Mouse (Mus musculus) C2C12 (cell line): ENCODE data around the gene Apobr. TPM values are rescaled to one million over a fixed set of nuclear protein-coding genes. Genes with fewer than 3 reads are reported as not detected.

Experiments used
- H3K27me3 ChIP-seq: one replicate; pipeline ENCODE4 v1.6.1; 2011; ENCODE audit not compliant: control insufficient read depth, insufficient read depth, insufficient read length
- H3K36me3 ChIP-seq: one replicate; pipeline ENCODE4 v1.6.1; 2011; ENCODE audit not compliant: control insufficient read depth, insufficient read depth
- H3K4me3 ChIP-seq: one replicate; pipeline ENCODE4 v1.5.1; 2011; ENCODE audit warnings: mild to moderate bottlenecking, control low read depth; ENCODE audit not compliant: poor library complexity, insufficient read depth, severe bottlenecking
- H3K79me2 ChIP-seq: one replicate; pipeline ENCODE4 v1.6.1; 2011; ENCODE audit not compliant: control insufficient read depth, insufficient read depth
- H3K79me3 ChIP-seq: one replicate; pipeline ENCODE4 v1.6.1; 2011; ENCODE audit warnings: low read depth, control low read depth
- H3ac ChIP-seq: one replicate; pipeline ENCODE3; 2011; ENCODE audit warnings: low read depth; ENCODE audit not compliant: control insufficient read depth, insufficient read length
- CEBPB ChIP-seq: IDR thresholded peaks from one replicate; pipeline ENCODE4 v1.6.1; 2011; ENCODE audit warnings: low read depth, mild to moderate bottlenecking, control low read depth, moderate library complexity
- CTCF ChIP-seq: IDR thresholded peaks from one replicate; pipeline ENCODE4 v1.5.1; 2011; ENCODE audit not compliant: control insufficient read depth, insufficient read depth, insufficient read length
- FOSL1 ChIP-seq: IDR thresholded peaks from one replicate; pipeline ENCODE4 v1.8.0; 2011; ENCODE audit warnings: mild to moderate bottlenecking, low read length; ENCODE audit not compliant: poor library complexity, insufficient read depth, severe bottlenecking
- MAX ChIP-seq: IDR thresholded peaks from one replicate; pipeline ENCODE4 v1.6.1; 2011; ENCODE audit warnings: mild to moderate bottlenecking, control low read depth
- MYOD1 ChIP-seq: IDR thresholded peaks from one replicate; pipeline ENCODE4 v1.6.1; 2011; ENCODE audit warnings: low read depth; ENCODE audit not compliant: control insufficient read depth, insufficient read length
- MYOG ChIP-seq: IDR thresholded peaks from one replicate; pipeline ENCODE4 v1.6.1; 2011; ENCODE audit not compliant: control insufficient read depth, insufficient read length; ENCODE audit errors: extremely low read depth
- USF1 ChIP-seq: IDR thresholded peaks from one replicate; pipeline ENCODE4 v1.6.1; 2011; ENCODE audit warnings: low read depth, mild to moderate bottlenecking, control low read depth, moderate library complexity
- long read RNA-seq, 2 experiments: library from polyadenylated mRNA; unstranded; transcript quantifications; one replicate each; pipeline ENCODE4 v2.0.0; 2019 to 2020
- polyA plus RNA-seq: library from polyadenylated mRNA; unstranded; fragments of >200 nt; fragmentation: generic; extraction: Trizol; gene quantifications from one replicate; pipeline ENCODE4 v1.2.1, GENCODE M21; 2012; ENCODE audit warnings: missing spikeins

Apobr gene
- 2.0 TPM for polyA plus RNA-seq
- long read RNA-seq, experiment 1, partial matches to known transcripts, result 2 of 2 reads
- long read RNA-seq, experiment 1, other reads (novel, unspliced or antisense), result 0 of 2 reads
- long read RNA-seq, experiment 2, partial matches to known transcripts, result 0 of 4 reads
- long read RNA-seq, experiment 2, other reads (novel, unspliced or antisense), result 1 of 4 reads

GRCm38 (mm10) chr7:126584506-126584977 is at the start of gene Apobr:
Apobr (plus strand) TSS chr7:126584942.
- H3K4me3 ChIP-seq, result no peak within 1 kb of the TSS
- TF ChIP-seq MAX (no peak), FOSL1 (no peak)

GRCm38 (mm10) chr7:126535766-126536165 is 49.0 kb upstream of the Apobr start:
- H3K79me2 ChIP-seq, result no peaks in the 10 kb centered on the region
- no peak for TF ChIP-seq MYOD1
- TF ChIP-seq MYOG, result no peak
- no peak for TF ChIP-seq MAX
- TF ChIP-seq CEBPB, result no peak
- no peak for TF ChIP-seq USF1
- TF ChIP-seq FOSL1, result no peak
- no peak for TF ChIP-seq CTCF
- H3K27me3 ChIP-seq, result peaks cover 9% of the 10 kb centered on the region
- H3K4me3 ChIP-seq, result no peak overlapping the region
- H3K79me3 ChIP-seq, result no peaks in the 10 kb centered on the region
- H3K36me3 ChIP-seq, result no peaks in the 10 kb centered on the region
- no peak overlapping the region for H3ac ChIP-seq

More at GRCm38 (mm10) chr7:126584506-126584977, at the start of gene Apobr:
- H3ac ChIP-seq, result no peak within 1 kb of the TSS
- H3K27me3 ChIP-seq, result no peaks in the 10 kb centered on the region
- no peaks in the 10 kb centered on the region for H3K79me2 ChIP-seq
- no peaks in the 10 kb centered on the region for H3K36me3 ChIP-seq
- H3K79me3 ChIP-seq, result no peaks in the 10 kb centered on the region

- Histone ChIP-seq H3K79me3 (no peaks in the 10 kb centered on the region), H3K79me2 (no peaks in the 10 kb centered on the region), H3K27me3 (peaks cover 9% of the 10 kb centered on the region), H3K4me3 (no peak overlapping the region), H3ac (no peak overlapping the region), H3K36me3 (no peaks in the 10 kb centered on the region)
- no peak for TF ChIP-seq CTCF
- TF ChIP-seq FOSL1, result no peak
- no peak for TF ChIP-seq CEBPB
- TF ChIP-seq MAX, result no peak
- TF ChIP-seq MYOG, result no peak
- no peak for TF ChIP-seq MYOD1
- TF ChIP-seq USF1, result no peak
Measured at GRCm38 (mm10) chr7:126536466-126536865, 48.3 kb upstream of the Apobr start.

GRCm38 (mm10) chr7:126537820-126538585 is 46.7 kb upstream of the Apobr start:
- no peak for TF ChIP-seq CEBPB
- no peak for TF ChIP-seq FOSL1
- no peak for TF ChIP-seq MYOG
- TF ChIP-seq MYOD1, result no peak
- TF ChIP-seq USF1, result no peak
- TF ChIP-seq CTCF, result no peak
- TF ChIP-seq MAX, result no peak
- peaks cover 9% of the 10 kb centered on the region for H3K27me3 ChIP-seq
- no peak overlapping the region for H3ac ChIP-seq
- H3K4me3 ChIP-seq, result no peak overlapping the region
- no peaks in the 10 kb centered on the region for H3K79me3 ChIP-seq
- no peaks in the 10 kb centered on the region for H3K79me2 ChIP-seq
- H3K36me3 ChIP-seq, result no peaks in the 10 kb centered on the region

GRCm38 (mm10) chr7:126541661-126542060 is 43.1 kb upstream of the Apobr start:
- no peaks in the 10 kb centered on the region for H3K27me3 ChIP-seq
- H3K79me2 ChIP-seq, result no peaks in the 10 kb centered on the region

More at GRCm38 (mm10) chr7:126541661-126542060, 43.1 kb upstream of the Apobr start:
- no peaks in the 10 kb centered on the region for H3K79me3 ChIP-seq
- H3K4me3 ChIP-seq, result no peak overlapping the region
- H3ac ChIP-seq, result no peak overlapping the region
- no peak for TF ChIP-seq CEBPB
- TF ChIP-seq MAX, result no peak
- no peak for TF ChIP-seq FOSL1
- no peak for TF ChIP-seq USF1
- TF ChIP-seq CTCF, result no peak
- no peak for TF ChIP-seq MYOD1
- no peak for TF ChIP-seq MYOG
- peaks cover 24% of the 10 kb centered on the region for H3K36me3 ChIP-seq
